Mouse (Mus musculus) midbrain, embryonic 13.5 days (tissue): ENCODE results near the gene Crym. TPM values are rescaled to one million over a fixed set of nuclear protein-coding genes. Genes with fewer than 3 reads are reported as not detected.

Experiments used
- ATAC-seq: fragments of 200-750 bp; cut with Nextera tagmentation; 2 replicates; pipeline ENCODE4 v1.8.0; 2017; ENCODE audit warnings: mild to moderate bottlenecking, moderate TSS enrichment, moderate library complexity
- H3K27ac ChIP-seq: fragments of 300-500 bp; sonication (generic); 2 replicates; pipeline ENCODE4 v1.5.1; 2015; ENCODE audit warnings: inconsistent platforms, mild to moderate bottlenecking, moderate library complexity
- H3K27me3 ChIP-seq: fragments of 300-500 bp; sonication (generic); 2 replicates; pipeline ENCODE4 v1.6.1; 2015; ENCODE audit warnings: mild to moderate bottlenecking, inconsistent platforms
- H3K36me3 ChIP-seq: fragments of 300-500 bp; sonication (generic); 2 replicates; pipeline ENCODE4 v1.6.1; 2015; ENCODE audit warnings: mild to moderate bottlenecking, inconsistent platforms
- H3K4me1 ChIP-seq: fragments of 300-500 bp; sonication (generic); replicated peaks from 2 replicates; pipeline ENCODE4 v1.6.1; 2015; ENCODE audit warnings: inconsistent platforms
- H3K4me2 ChIP-seq: fragments of 300-500 bp; sonication (generic); replicated peaks from 2 replicates; pipeline ENCODE4 v1.6.1; 2015; ENCODE audit warnings: moderate library complexity, mild to moderate bottlenecking, inconsistent platforms
- H3K4me3 ChIP-seq: fragments of 300-500 bp; sonication (generic); replicated peaks from 2 replicates; pipeline ENCODE4 v1.5.1; 2015; ENCODE audit warnings: mild to moderate bottlenecking, inconsistent platforms
- H3K9ac ChIP-seq: fragments of 300-500 bp; sonication (generic); replicated peaks from 2 replicates; pipeline ENCODE4 v1.6.1; 2015; ENCODE audit warnings: mild to moderate bottlenecking, inconsistent platforms
- H3K9me3 ChIP-seq: fragments of 300-500 bp; sonication (generic); 2 replicates; pipeline ENCODE4 v1.6.1; 2016; ENCODE audit warnings: mild to moderate bottlenecking, inconsistent platforms
- WGBS: fragments of 180-500 bp; shearing (Covaris S2); methylation state at CpG from one replicate; pipeline ENCODE4 v1.1.7; 2015; 5-methylcytosine and 5-hydroxymethylcytosine counted together
- polyA plus RNA-seq: library from polyadenylated mRNA; unstranded; fragments of >200 nt; fragmentation: Nextera tagmentation; extraction: Ambion mirVana; gene quantifications from 2 replicates; pipeline ENCODE4 v1.2.1, GENCODE M21; 2015

The Crym gene
- polyA plus RNA-seq, 1 experiment from 2014 or later: 27.5 TPM

GRCm38 (mm10) chr7:120156841-120157409 lies 45.0 kb downstream of the Crym start:
- peaks cover 23% of the 10 kb centered on the region for H3K4me1 ChIP-seq
- WGBS: 25% methylated on average over 2 of the region's 2 CpGs
- no peaks in the 10 kb centered on the region for H3K9me3 ChIP-seq
- ATAC-seq: peak; percentile 59; the same call in 1 of the 2 replicates
- peaks cover 25% of the 10 kb centered on the region for H3K27me3 ChIP-seq
- no peak overlapping the region for H3K9ac ChIP-seq
- no peaks in the 10 kb centered on the region for H3K36me3 ChIP-seq
- no peak overlapping the region for H3K27ac ChIP-seq
- no peak overlapping the region for H3K4me2 ChIP-seq
- no peak overlapping the region for H3K4me3 ChIP-seq

- ATAC-seq: no peak
- Histone ChIP-seq H3K27ac (no peak overlapping the region), H3K9me3 (no peaks in the 10 kb centered on the region), H3K4me2 (no peak overlapping the region), H3K4me1 (no peaks in the 10 kb centered on the region), H3K4me3 (no peak overlapping the region), H3K36me3 (no peaks in the 10 kb centered on the region), H3K27me3 (peaks cover 17% of the 10 kb centered on the region), H3K9ac (no peak overlapping the region)
- WGBS: 87% methylated on average over 2 of the region's 2 CpGs
These were observed 51.0 kb downstream of the Crym start for GRCm38 (mm10) chr7:120150898-120151297.

- no peak overlapping the region for H3K4me2 ChIP-seq
- H3K36me3 ChIP-seq: no peaks in the 10 kb centered on the region
- H3K27ac ChIP-seq: no peak overlapping the region
- H3K9ac ChIP-seq: no peak overlapping the region
- H3K4me3 ChIP-seq: no peak overlapping the region
- H3K9me3 ChIP-seq: no peaks in the 10 kb centered on the region
- H3K4me1 ChIP-seq: no peaks in the 10 kb centered on the region
- H3K27me3 ChIP-seq: peaks cover 20% of the 10 kb centered on the region
- WGBS: 11% methylated on average over 3 of the region's 3 CpGs
- no peak for ATAC-seq
These were observed 51.7 kb downstream of the Crym start for GRCm38 (mm10) chr7:120150257-120150656.

- H3K9me3 ChIP-seq: no peaks in the 10 kb centered on the region
- no peak within 1 kb of the TSS for H3K4me3 ChIP-seq
- H3K4me2 ChIP-seq: no peak within 1 kb of the TSS
- H3K27me3 ChIP-seq: 0 out of 2 replicates have a peak, but pooled peaks cover 8% of the 10 kb centered on the region
- WGBS: 78% methylated on average over 9 of the region's 9 CpGs
- no peak for ATAC-seq
- H3K27ac ChIP-seq: no peak within 1 kb of the TSS
- H3K4me1 ChIP-seq: no peaks in the 10 kb centered on the region
- H3K36me3 ChIP-seq: no peaks in the 10 kb centered on the region
- no peak within 1 kb of the TSS for H3K9ac ChIP-seq
These were observed 56.7 kb downstream of the Crym start, which contains the start of gene Zp2 for GRCm38 (mm10) chr7:120145191-120145590. Zp2 (minus strand) TSS chr7:120145291.

GRCm38 (mm10) chr7:120142743-120143142 lies 59.2 kb downstream of the Crym start:
- no peaks in the 10 kb centered on the region for H3K4me1 ChIP-seq
- no peaks in the 10 kb centered on the region for H3K36me3 ChIP-seq
- H3K27ac ChIP-seq: no peak overlapping the region
- no peak overlapping the region for H3K9ac ChIP-seq
- H3K27me3 ChIP-seq: 0 out of 2 replicates have a peak, but pooled peaks cover 8% of the 10 kb centered on the region
- ATAC-seq: no peak
- H3K4me2 ChIP-seq: no peak overlapping the region
- no peak overlapping the region for H3K4me3 ChIP-seq
- 78% methylated on average over 1 of the region's 1 CpGs for WGBS
- H3K9me3 ChIP-seq: no peaks in the 10 kb centered on the region

Other genes starting within 250 kb of the Crym start
- 0.22 TPM in 1 of 2 replicates, not detected in the other for gene Dnah3, start 106.8 kb downstream of the Crym start, polyA plus RNA-seq
- gene Tmem159, start 99.8 kb downstream of the Crym start, polyA plus RNA-seq: 12.6 and 13.2 TPM in 2 replicates
- gene Zp2, start 56.8 kb downstream of the Crym start, polyA plus RNA-seq: not detected in 2 replicates
- not detected in 2 replicates for gene Anks4b, start 28.3 kb downstream of the Crym start, polyA plus RNA-seq
- gene Abca14, start 1.9 kb upstream of the Crym start, polyA plus RNA-seq: not detected in 2 replicates
- not detected in 2 replicates for gene Abca15, start 126.6 kb upstream of the Crym start, polyA plus RNA-seq
- gene Abca16, start 207.5 kb upstream of the Crym start, polyA plus RNA-seq: not detected in 2 replicates